Mouse (Mus musculus) neutrophil, adult 65 days (primary cell): ENCODE measurements around the gene Txnip. TPM values are rescaled to one million over a fixed set of nuclear protein-coding genes. Genes with fewer than 3 reads are reported as not detected.

Experiments
- total RNA-seq: library from RNA; stranded (reverse); gene quantifications from 2 replicates; pipeline ENCODE4 v1.2.4, GENCODE M21; 2023

Txnip gene
- total RNA-seq: 874 and 982 TPM in 2 replicates

DNA sequence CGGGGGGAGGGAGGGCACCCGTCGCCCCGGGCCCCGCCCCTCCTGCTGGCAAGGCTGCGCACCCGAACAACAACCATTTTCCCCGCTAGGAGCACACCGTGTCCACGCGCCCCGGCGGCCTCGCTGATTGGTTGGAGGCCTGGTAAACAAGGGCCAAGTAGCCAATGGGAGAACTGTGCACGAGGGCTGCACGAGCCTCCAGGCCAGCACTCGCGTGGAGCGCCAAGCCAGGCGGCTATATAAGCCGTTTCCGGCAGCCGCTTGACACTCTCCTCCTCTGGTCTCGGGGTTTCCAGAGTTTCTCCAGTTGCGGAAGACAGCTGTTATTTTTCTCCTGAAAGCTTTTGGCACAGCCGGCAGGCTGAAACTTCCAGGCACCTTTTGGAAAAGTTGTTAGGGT is at the start of gene Txnip:
Gene Txnip (plus strand): TSS at position 264 of the 400 bp plus-strand sequence.

DNA sequence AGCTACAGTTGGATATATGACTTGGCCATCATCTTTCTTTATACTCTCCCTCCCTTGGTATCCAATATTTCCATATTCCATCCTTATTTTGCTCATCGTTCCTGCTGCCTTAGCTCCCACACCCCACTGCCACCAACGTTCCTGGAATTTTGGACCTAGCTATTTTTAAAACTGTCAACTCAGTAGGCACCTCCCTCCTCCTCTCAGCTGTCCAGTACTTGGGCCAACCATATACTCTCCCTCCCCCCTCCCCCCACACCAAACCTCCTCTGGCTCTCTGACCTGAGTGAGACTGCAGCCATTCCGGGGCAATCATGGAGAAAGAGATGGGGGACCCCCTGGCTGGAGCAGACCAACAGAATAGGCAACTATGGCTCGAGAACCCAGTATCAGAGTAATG is 32.8 kb upstream of the Txnip start, which contains the start of gene Hfe2:
Gene Hfe2 (plus strand): TSS at position 259 of the 400 bp plus-strand sequence.

DNA sequence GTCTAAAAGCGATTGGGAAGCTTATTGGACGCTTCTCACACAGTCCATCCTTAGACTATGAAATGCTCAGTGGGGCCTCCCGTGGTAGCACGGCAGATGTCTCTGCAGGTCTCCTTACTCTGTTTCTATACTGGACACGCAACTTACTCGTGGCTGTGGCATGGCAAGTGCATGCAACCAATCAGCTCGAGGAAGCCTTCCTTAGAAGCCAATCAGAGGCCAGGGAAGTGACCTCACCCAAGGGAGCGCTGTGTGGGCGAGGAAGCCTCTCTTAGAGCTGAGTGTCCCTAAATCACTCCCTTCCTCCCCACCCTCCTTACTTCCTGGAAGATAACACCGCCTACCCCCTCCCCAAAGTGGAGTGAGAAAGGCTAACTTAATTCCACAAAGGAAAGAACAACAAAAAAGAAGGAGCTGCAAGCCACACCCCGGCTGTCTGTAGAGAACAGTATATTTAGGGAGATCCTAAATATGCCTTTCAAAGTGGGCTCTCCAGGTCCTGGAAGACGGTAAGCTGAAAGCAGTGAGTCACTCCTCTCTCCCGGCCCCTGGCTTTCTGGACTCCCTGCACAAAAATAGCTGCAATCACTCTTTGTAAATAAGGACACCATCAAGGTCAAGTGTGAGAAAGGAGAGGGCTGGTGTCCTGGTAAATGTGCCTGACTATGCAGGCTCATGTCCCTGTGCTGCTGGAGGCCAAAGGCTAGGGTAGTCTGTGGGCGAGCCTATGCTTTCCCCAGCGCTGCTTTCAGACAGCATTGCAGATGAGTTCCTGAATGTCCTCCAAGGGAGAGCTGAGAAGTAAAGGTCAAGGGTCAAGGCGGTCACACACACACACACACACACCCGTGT is 19.2 kb downstream of the Txnip start, which contains the start of gene Gm16253:
Gene Gm16253 (plus strand): TSS at position 295 of the 852 bp plus-strand sequence.

DNA sequence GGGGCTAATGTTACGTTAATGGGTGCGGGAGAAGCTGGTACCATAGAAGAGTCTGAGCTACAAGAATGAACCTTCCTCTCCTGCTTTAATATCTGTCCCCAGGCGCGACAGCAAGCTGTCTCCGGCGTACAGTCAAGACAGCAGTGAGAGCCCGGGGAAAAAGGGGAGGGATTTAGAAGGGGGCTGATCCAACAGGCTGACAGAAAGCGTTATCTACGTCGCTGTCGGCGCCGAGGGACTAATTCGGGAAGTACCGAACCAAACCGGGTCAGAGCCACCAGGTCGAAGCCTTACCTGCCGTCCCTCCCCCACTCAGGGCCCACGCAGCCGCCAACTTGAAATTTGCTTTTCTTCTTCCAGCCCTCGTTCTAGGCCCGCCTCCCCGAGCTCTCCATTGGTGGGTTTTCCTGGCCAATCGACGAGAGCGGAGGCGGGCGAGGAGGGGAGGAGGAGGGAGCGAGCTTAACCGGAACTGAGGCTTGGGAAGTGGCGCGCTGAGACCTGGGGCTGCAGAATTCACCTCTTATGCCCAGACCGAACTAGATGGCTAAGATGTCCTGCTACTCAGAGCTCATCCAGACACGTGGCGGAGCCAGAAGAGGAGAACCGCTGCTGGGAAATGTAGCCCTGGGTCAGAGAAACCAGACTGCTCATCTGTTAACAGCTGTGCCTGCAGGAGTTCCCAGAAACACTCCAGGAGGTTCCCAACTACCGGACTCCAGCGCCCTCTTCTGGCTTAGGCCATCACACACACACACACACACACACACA is 36.2 kb downstream of the Txnip start, which contains the start of gene Polr3gl:
Gene Polr3gl (minus strand): TSS at position 392 of the 771 bp plus-strand sequence.

GRCm38 (mm10) chr3:96596228-96596707 is 38.5 kb downstream of the Txnip start, which contains the start of gene Ankrd34a:
TSS of gene Ankrd34a (plus strand) at chr3:96596636.

GRCm38 (mm10) chr3:96600639-96601250 is 43.0 kb downstream of the Txnip start, which contains the start of gene Lix1l:
TSS of gene Lix1l (plus strand) at chr3:96601149.

Other genes with a start within 250 kb of the Txnip start
- gene BC107364, start 105.7 kb upstream of the Txnip start, total RNA-seq: not detected in 2 replicates
- gene Hfe2, start 32.8 kb upstream of the Txnip start, total RNA-seq: not detected in 2 replicates
- 0.82 TPM in 1 of 2 replicates, not detected in the other for gene Gm16253, start 19.0 kb downstream of the Txnip start, total RNA-seq
- gene Polr3gl, start 36.2 kb downstream of the Txnip start, total RNA-seq: 13.5 and 16.6 TPM in 2 replicates
- gene Ankrd34a, start 38.7 kb downstream of the Txnip start, total RNA-seq: not detected in 2 replicates
- gene Lix1l, start 43.2 kb downstream of the Txnip start, total RNA-seq: 0.41 and 0.68 TPM in 2 replicates
- 52.4 and 66.7 TPM in 2 replicates for gene Rbm8a, start 72.0 kb downstream of the Txnip start, total RNA-seq
- gene Pex11b, start 77.4 kb downstream of the Txnip start, total RNA-seq: 9.8 and 10.4 TPM in 2 replicates
- gene Gm42957, start 77.5 kb downstream of the Txnip start, total RNA-seq: not detected in 2 replicates
- gene Itga10, start 87.6 kb downstream of the Txnip start, total RNA-seq: 0.47 and 0.84 TPM in 2 replicates
- not detected in 2 replicates for gene Ankrd35, start 112.2 kb downstream of the Txnip start, total RNA-seq
- gene Pias3, start 138.4 kb downstream of the Txnip start, total RNA-seq: 35.0 and 35.4 TPM in 2 replicates
- gene Nudt17, start 150.6 kb downstream of the Txnip start, total RNA-seq: 0.88 and 1.3 TPM in 2 replicates
- gene Polr3c, start 169.7 kb downstream of the Txnip start, total RNA-seq: 33.7 and 44.1 TPM in 2 replicates
- 62.1 and 69.5 TPM in 2 replicates for gene Rnf115, start 169.7 kb downstream of the Txnip start, total RNA-seq